ENCODE assay signal across 1 mouse cellular context in the genomic region with DNA sequence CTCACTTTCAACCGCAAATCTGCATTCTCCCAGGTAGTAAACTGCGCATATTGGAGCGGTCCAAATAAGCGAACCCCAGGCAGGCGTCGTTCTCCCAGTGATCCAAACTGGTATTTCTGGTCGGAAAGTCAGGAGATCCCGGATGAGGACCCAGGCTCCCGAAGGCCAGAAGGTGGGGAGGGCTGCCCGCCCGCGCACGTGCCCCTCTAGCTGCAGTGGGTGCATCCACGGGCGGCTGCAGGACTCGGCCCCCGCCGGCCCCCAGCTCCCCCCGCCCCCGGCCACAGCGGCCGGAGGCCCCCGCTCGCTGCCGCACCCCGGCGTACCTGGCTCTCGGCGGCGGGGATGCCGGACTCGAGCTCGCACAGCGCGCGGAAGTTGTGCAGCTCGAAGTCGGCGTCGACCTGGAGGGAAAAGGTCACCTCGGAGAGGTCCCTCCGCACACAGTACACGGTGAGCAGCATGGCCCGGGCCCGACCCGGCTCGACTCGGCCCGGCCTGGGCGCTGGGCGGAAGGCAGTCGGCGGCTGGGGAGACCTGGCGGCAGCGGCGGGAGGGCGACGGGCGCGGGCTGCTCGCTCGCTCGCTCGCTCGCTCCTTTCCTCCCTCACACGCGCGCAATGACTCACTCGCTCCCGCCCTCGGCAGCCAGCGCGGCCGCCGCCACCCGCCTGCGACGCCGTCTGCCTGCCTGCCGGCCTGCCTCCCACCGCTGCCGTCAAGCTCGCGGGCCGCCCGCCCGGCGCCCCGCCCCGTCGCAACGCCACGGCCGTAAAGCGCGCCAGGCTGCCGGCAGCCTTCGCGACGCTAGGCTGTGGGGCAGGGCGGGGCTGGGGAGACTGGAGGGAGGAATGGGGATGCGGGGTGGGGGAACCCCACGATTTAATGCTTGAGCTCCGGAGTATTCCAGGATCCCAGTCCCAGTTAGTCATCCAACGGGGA.
TF ChIP-seq lines count a peak whose summit lies in the region.

Gene Ddi2, minus strand, starts transcription at position 689 of the 942 bp plus-strand sequence.

TF ChIP-seq in CH12.LX, 34 proteins besides CTCF, POLR2A, EP300 and RAD21 (continued from another document):
- TF ChIP-seq UBTF (IDR thresholded peaks at IDR 0.05; ENCODE audit: low read depth, low read length) (peak; percentile 64; the same call in 1 of the 2 replicates), SMC3 (IDR thresholded peaks at IDR 0.05; ENCODE audit: low read depth, low read length) (no peak), ZMIZ1 (IDR thresholded peaks at IDR 0.05; ENCODE audit: low read depth, low read length) (peak; percentile 78), ZKSCAN1 (IDR thresholded peaks at IDR 0.05; ENCODE audit: borderline replicate concordance, low read depth, low read length) (no peak), CHD1 (IDR thresholded peaks at IDR 0.05; ENCODE audit: low read depth, low read length) (no peak), TBP (conservative IDR thresholded peaks at IDR 0.05; ENCODE audit: low read depth, low read length) (0 out of 2 replicates have a peak, but pooled peaks have one; percentile 22), MYC (IDR thresholded peaks at IDR 0.05; ENCODE audit: low read depth, low read length) (no peak), IRF4 (IDR thresholded peaks at IDR 0.05; ENCODE audit: low read depth, low read length) (peak; percentile 43; the same call in 1 of the 2 replicates), RCOR1 (conservative IDR thresholded peaks at IDR 0.05; ENCODE audit: low read depth, low read length) (no peak; the same call in 1 of the 2 replicates), JUND (conservative IDR thresholded peaks at IDR 0.05; ENCODE audit: low read depth, low read length) (no peak), USF1 (IDR thresholded peaks at IDR 0.05; ENCODE audit: low read depth, low read length) (no peak), GABPA (IDR thresholded peaks at IDR 0.05; ENCODE audit: insufficient replicate concordance, low read depth, low read length) (no peak), NELFE (IDR thresholded peaks at IDR 0.05; ENCODE audit: low read depth, low read length) (peak; percentile 73), MAZ (IDR thresholded peaks at IDR 0.05; ENCODE audit: low read depth, low read length) (peak; percentile 71), POLR2AphosphoS2 (IDR thresholded peaks at IDR 0.05; ENCODE audit: low read depth, low read length) (no peak), TCF12 (IDR thresholded peaks at IDR 0.05; ENCODE audit: low read depth, low read length) (peak; percentile 91), E2F4 (IDR thresholded peaks at IDR 0.05; ENCODE audit: insufficient replicate concordance, low read depth, low read length) (no peak), CHD2 (IDR thresholded peaks at IDR 0.05; ENCODE audit: low read length) (no peak), SIN3A (IDR thresholded peaks at IDR 0.05; ENCODE audit: low read length) (no peak; the same call in 1 of the 2 replicates), USF2 (conservative IDR thresholded peaks at IDR 0.05; ENCODE audit: low read depth, low read length) (no peak), KAT2A (IDR thresholded peaks at IDR 0.05; ENCODE audit: insufficient replicate concordance, low read length) (peak; percentile 74; the same call in 1 of the 2 replicates), JUN (IDR thresholded peaks at IDR 0.05; ENCODE audit: insufficient read depth, low read depth, low read length) (no peak), MAX (IDR thresholded peaks at IDR 0.05; ENCODE audit: low read length) (no peak), ZNF384 (IDR thresholded peaks at IDR 0.05; ENCODE audit: low read depth, low read length) (no peak), PAX5 (IDR thresholded peaks at IDR 0.05; ENCODE audit: low read length) (no peak), ETS1 (conservative IDR thresholded peaks at IDR 0.05; ENCODE audit: low read depth, low read length) (no peak), MEF2A (IDR thresholded peaks at IDR 0.05; ENCODE audit: borderline replicate concordance, low read depth, low read length) (no peak), MAFK (IDR thresholded peaks at IDR 0.05; ENCODE audit: insufficient replicate concordance, low read length) (no peak), NRF1 (IDR thresholded peaks at IDR 0.05; ENCODE audit: low read depth, low read length) (peak; percentile 42; the same call in 1 of the 2 replicates), BHLHE40 (IDR thresholded peaks at IDR 0.05; ENCODE audit: low read depth, low read length) (peak; percentile 68)
